Mouse (Mus musculus): Measurements from ENCODE around the gene Ndufs7.
"Not testable (repeated sequence)": the region's sequence is repeated elsewhere in the genome, so short reads cannot be mapped to it uniquely, and the experiment has no call there.

Ndufs7 gene

GRCm38 (mm10) chr10:80248971-80249640, at the start of gene Ndufs7:
Ndufs7 (plus strand) TSS chr10:80249121.
- peak; percentile 92 for DNase-seq

GRCm38 (mm10) chr10:80199440-80200008, 49.4 kb upstream of the Ndufs7 start:
- peak; percentile 84 for DNase-seq

- DNase-seq: no peak
Observed at GRCm38 (mm10) chr10:80200485-80200884, 48.4 kb upstream of the Ndufs7 start.

- no peak for DNase-seq
Observed at GRCm38 (mm10) chr10:80204055-80204454, 44.9 kb upstream of the Ndufs7 start.

- DNase-seq: no peak
Observed at GRCm38 (mm10) chr10:80207201-80207600, 41.7 kb upstream of the Ndufs7 start.

GRCm38 (mm10) chr10:80207676-80208075, 41.2 kb upstream of the Ndufs7 start:
- DNase-seq: no peak

- DNase-seq: no peak
Observed at GRCm38 (mm10) chr10:80208248-80208647, 40.7 kb upstream of the Ndufs7 start.

GRCm38 (mm10) chr10:80208841-80209371, 40.0 kb upstream of the Ndufs7 start:
- DNase-seq: no peak

GRCm38 (mm10) chr10:80211547-80212103, 37.3 kb upstream of the Ndufs7 start:
- DNase-seq: not testable (repeated sequence)

GRCm38 (mm10) chr10:80215048-80215772, 33.7 kb upstream of the Ndufs7 start:
- no peak for DNase-seq

GRCm38 (mm10) chr10:80220676-80221075, 28.2 kb upstream of the Ndufs7 start:
- no peak for DNase-seq

- not testable (repeated sequence) for DNase-seq
Observed at GRCm38 (mm10) chr10:80223137-80223536, 25.8 kb upstream of the Ndufs7 start.

GRCm38 (mm10) chr10:80226071-80226415, 22.9 kb upstream of the Ndufs7 start:
- no peak for DNase-seq

GRCm38 (mm10) chr10:80226416-80227165, 22.3 kb upstream of the Ndufs7 start, which contains the start of gene Mum1:
Mum1 (plus strand) TSS chr10:80226434.
- DNase-seq: peak; percentile 100

- DNase-seq: no peak
Observed at GRCm38 (mm10) chr10:80227166-80227539, 21.8 kb upstream of the Ndufs7 start.

GRCm38 (mm10) chr10:80227877-80228775, 20.8 kb upstream of the Ndufs7 start:
- no peak for DNase-seq

- no peak for DNase-seq
Observed at GRCm38 (mm10) chr10:80236145-80236825, 12.6 kb upstream of the Ndufs7 start.

- DNase-seq: no peak
Observed at GRCm38 (mm10) chr10:80237020-80237419, 11.9 kb upstream of the Ndufs7 start.

GRCm38 (mm10) chr10:80238306-80238705, 10.6 kb upstream of the Ndufs7 start:
- no peak for DNase-seq

- no peak for DNase-seq
Observed at GRCm38 (mm10) chr10:80239791-80240190, 9.1 kb upstream of the Ndufs7 start.

GRCm38 (mm10) chr10:80242088-80242487, 6.8 kb upstream of the Ndufs7 start:
- DNase-seq: no peak

Data from thymus, postnatal 4 days (tissue).